Mouse (Mus musculus) kidney, adult 9 months (tissue): ENCODE data around the gene Dok3.

Experiments
- DNase-seq: peaks from one replicate; pipeline ENCODE4 v3.0.0; 2022

The Dok3 gene

GRCm38 (mm10) chr13:55536194-55537175 lies 7.4 kb upstream of the Dok3 start, which contains the start of gene Ddx41:
TSS of gene Ddx41 (minus strand) at chr13:55536658.
- DNase-seq: peak; percentile 100

GRCm38 (mm10) chr13:55535796-55536193 lies 6.7 kb upstream of the Dok3 start:
- DNase-seq: no peak

GRCm38 (mm10) chr13:55535191-55535590 lies 6.1 kb upstream of the Dok3 start:
- DNase-seq: no peak

- peak; percentile 15 for DNase-seq
Observed at GRCm38 (mm10) chr13:55527834-55528772, 993 bp downstream of the Dok3 start.

- DNase-seq: no peak
Observed at GRCm38 (mm10) chr13:55527212-55527611, 1.9 kb downstream of the Dok3 start.

GRCm38 (mm10) chr13:55525733-55526553 lies 3.2 kb downstream of the Dok3 start:
- peak; percentile 17 for DNase-seq

- DNase-seq: no peak
Observed at GRCm38 (mm10) chr13:55523951-55524600, 5.0 kb downstream of the Dok3 start.

GRCm38 (mm10) chr13:55523278-55523677 lies 5.8 kb downstream of the Dok3 start:
- peak; percentile 73 for DNase-seq

GRCm38 (mm10) chr13:55522730-55523129 lies 6.4 kb downstream of the Dok3 start:
- peak; percentile 11 for DNase-seq

- no peak for DNase-seq
Observed at GRCm38 (mm10) chr13:55519606-55520005, 9.5 kb downstream of the Dok3 start.

- DNase-seq: peak; percentile 91
Observed at GRCm38 (mm10) chr13:55516955-55517354, 12.1 kb downstream of the Dok3 start.

GRCm38 (mm10) chr13:55513828-55514227 lies 15.3 kb downstream of the Dok3 start:
- no peak for DNase-seq

- DNase-seq: peak; percentile 89
Observed at GRCm38 (mm10) chr13:55513111-55513748, 15.9 kb downstream of the Dok3 start, which contains the start of gene Pdlim7. TSS of gene Pdlim7 (minus strand) at chr13:55513676.

- peak; percentile 61 for DNase-seq
Observed at GRCm38 (mm10) chr13:55512379-55513031, 16.6 kb downstream of the Dok3 start.

- peak; percentile 13 for DNase-seq
Observed at GRCm38 (mm10) chr13:55511492-55511861, 17.6 kb downstream of the Dok3 start.

- DNase-seq: peak; percentile 59
Observed at GRCm38 (mm10) chr13:55510668-55511491, 18.2 kb downstream of the Dok3 start.

- no peak for DNase-seq
Observed at GRCm38 (mm10) chr13:55510332-55510667, 18.8 kb downstream of the Dok3 start.

GRCm38 (mm10) chr13:55508531-55508930 lies 20.6 kb downstream of the Dok3 start:
- DNase-seq: no peak

GRCm38 (mm10) chr13:55507877-55508276 lies 21.2 kb downstream of the Dok3 start:
- no peak for DNase-seq

GRCm38 (mm10) chr13:55506697-55507096 lies 22.4 kb downstream of the Dok3 start:
- DNase-seq: no peak
